Mouse (Mus musculus): ENCODE results near the gene Trpm6. TPM values are rescaled to one million over a fixed set of nuclear protein-coding genes. Genes with fewer than 3 reads are reported as not detected.

Gene Trpm6
- total RNA-seq, 2 experiments from 2014 or later: 0.33 to 0.59 TPM

GRCm38 (mm10) chr19:18872792-18873569 lies 123.2 kb downstream of the Trpm6 start:
- DNase-seq (ENCODE audit: extremely low spot score in 1 of 2, low spot score in 2 of 2): peak; percentile 26 to 41
- TF ChIP-seq CTCF (IDR thresholded peaks at IDR 0.05): peak; percentile 82
- Histone ChIP-seq H3K27ac (peak overlapping the region; percentile 50; the same call in 1 of the 2 replicates), H3K4me3 (no peak overlapping the region; the same call in 1 of the 2 replicates)
- intact Hi-C loops (cut with DNase I): loop anchor here (1.0 to 10.0 kb wide), 4 partner anchors 99 to 1892 kb away; no protein-coding TSS in a partner anchor

GRCm38 (mm10) chr19:18873709-18874644 lies 124.2 kb downstream of the Trpm6 start:
- intact Hi-C loops (cut with DNase I): loop anchor here (1.0 to 10.0 kb wide), 5 partner anchors 98 to 1891 kb away; partner anchors contain the start of gene Rorb
- Histone ChIP-seq H3K27ac (peak overlapping the region; percentile 50), H3K4me3 (peak overlapping the region; percentile 33)
- TF ChIP-seq CTCF (IDR thresholded peaks at IDR 0.05): no peak
- DNase-seq (ENCODE audit: extremely low spot score in 1 of 2, low spot score in 2 of 2): no peak

GRCm38 (mm10) chr19:18879264-18879663 lies 129.5 kb downstream of the Trpm6 start:
- intact Hi-C loops (cut with DNase I): loop anchor here (10.0 kb wide), 2 partner anchors 316 to 1886 kb away; no protein-coding TSS in a partner anchor
- no peak for DNase-seq (ENCODE audit: extremely low spot score in 1 of 2, low spot score in 2 of 2)
- TF ChIP-seq CTCF (IDR thresholded peaks at IDR 0.05): no peak
- Histone ChIP-seq H3K4me3 (no peak overlapping the region), H3K27ac (no peak overlapping the region)

GRCm38 (mm10) chr19:18881162-18881561 lies 131.4 kb downstream of the Trpm6 start:
- no peak overlapping the region for H3K27ac ChIP-seq
- DNase-seq (ENCODE audit: extremely low spot score in 1 of 2, low spot score in 2 of 2): no peak
- H3K4me3 ChIP-seq: no peak overlapping the region
- intact Hi-C loops (cut with DNase I): no loop called here
- TF ChIP-seq CTCF (IDR thresholded peaks at IDR 0.05): no peak

- Histone ChIP-seq H3K4me3 (no peak overlapping the region), H3K27ac (peak overlapping the region; percentile 80)
- intact Hi-C loops (cut with DNase I): loop anchor here (5.0 kb wide), 1 partner anchor 224 kb away; the partner anchor contains the start of gene Rorb
- TF ChIP-seq CTCF (IDR thresholded peaks at IDR 0.05): no peak
- no peak for DNase-seq (ENCODE audit: extremely low spot score in 1 of 2, low spot score in 2 of 2)
Observed at GRCm38 (mm10) chr19:18887646-18888407, 138.0 kb downstream of the Trpm6 start.

GRCm38 (mm10) chr19:18888491-18889116 lies 138.8 kb downstream of the Trpm6 start:
- intact Hi-C loops (cut with DNase I): loop anchor here (5.0 kb wide), 1 partner anchor 224 kb away; the partner anchor contains the start of gene Rorb
- no peak for TF ChIP-seq CTCF (IDR thresholded peaks at IDR 0.05)
- H3K4me3 ChIP-seq: peak overlapping the region; percentile 37
- peak; percentile 22 to 37 for DNase-seq (ENCODE audit: extremely low spot score in 1 of 2, low spot score in 2 of 2)
- H3K27ac ChIP-seq: peak overlapping the region; percentile 80

GRCm38 (mm10) chr19:18889117-18889627 lies 139.4 kb downstream of the Trpm6 start:
- no peak for TF ChIP-seq CTCF (IDR thresholded peaks at IDR 0.05)
- intact Hi-C loops (cut with DNase I): loop anchor here (5.0 kb wide), 1 partner anchor 223 kb away; the partner anchor contains the start of gene Rorb
- peak overlapping the region; percentile 80 for H3K27ac ChIP-seq

GRCm38 (mm10) chr19:18889632-18890031 lies 139.8 kb downstream of the Trpm6 start:
- H3K4me3 ChIP-seq: no peak overlapping the region; the same call in 1 of the 2 replicates
- no peak for DNase-seq (ENCODE audit: extremely low spot score in 1 of 2, low spot score in 2 of 2)
- no peak for TF ChIP-seq CTCF (IDR thresholded peaks at IDR 0.05)
- intact Hi-C loops (cut with DNase I): loop anchor here (5.0 kb wide), 1 partner anchor 223 kb away; the partner anchor contains the start of gene Rorb
- H3K27ac ChIP-seq: peak overlapping the region; percentile 80; the same call in 1 of the 2 replicates

More at GRCm38 (mm10) chr19:18889117-18889627, 139.4 kb downstream of the Trpm6 start:
- peak overlapping the region; percentile 37 for H3K4me3 ChIP-seq
- DNase-seq (ENCODE audit: extremely low spot score in 1 of 2, low spot score in 2 of 2): peak; percentile 43 to 53

- no peak overlapping the region for H3K4me3 ChIP-seq
- no peak for DNase-seq (ENCODE audit: extremely low spot score in 1 of 2, low spot score in 2 of 2)
- intact Hi-C loops (cut with DNase I): no loop called here
- H3K27ac ChIP-seq: peak overlapping the region; percentile 16
- no peak for TF ChIP-seq CTCF (IDR thresholded peaks at IDR 0.05)
Observed at GRCm38 (mm10) chr19:18890216-18890615, 140.4 kb downstream of the Trpm6 start.

GRCm38 (mm10) chr19:18898238-18898637 lies 148.5 kb downstream of the Trpm6 start:
- TF ChIP-seq CTCF (IDR thresholded peaks at IDR 0.05): no peak
- H3K27ac ChIP-seq: no peak overlapping the region

More at GRCm38 (mm10) chr19:18898238-18898637, 148.5 kb downstream of the Trpm6 start:
- DNase-seq (ENCODE audit: extremely low spot score in 1 of 2, low spot score in 2 of 2): no peak
- H3K4me3 ChIP-seq: no peak overlapping the region
- intact Hi-C loops (cut with DNase I): no loop called here

All from left cerebral cortex, adult 2 months (tissue).